Mouse (Mus musculus) E14TG2a.4 (cell line): ENCODE measurements around the gene Aff1.

Experiments
- H3K27me3 ChIP-seq: 2 replicates; pipeline ENCODE4 v1.6.1; 2014; ENCODE audit warnings: low read length, control low read depth; ENCODE audit not compliant: insufficient read depth
- H3K36me3 ChIP-seq: 2 replicates; pipeline ENCODE4 v1.6.1; 2014; ENCODE audit warnings: low read length, control low read depth; ENCODE audit not compliant: insufficient read depth
- H3K4me1 ChIP-seq: replicated peaks from 2 replicates; pipeline ENCODE4 v1.6.1; 2014; ENCODE audit warnings: low read depth, low read length, control low read depth
- H3K4me3 ChIP-seq: replicated peaks from 2 replicates; pipeline ENCODE4 v1.5.1; 2014; ENCODE audit warnings: mild to moderate bottlenecking, low read length
- H3K9me3 ChIP-seq: 2 replicates; pipeline ENCODE4 v1.6.1; 2014; ENCODE audit warnings: low read length, control low read depth
- CTCF ChIP-seq: conservative IDR thresholded peaks from 2 replicates; pipeline ENCODE4 v1.5.1; 2014; ENCODE audit warnings: low read length
- NANOG ChIP-seq: IDR thresholded peaks from 2 replicates; pipeline ENCODE4 v1.6.1; 2014; ENCODE audit warnings: borderline replicate concordance, low read length, mixed read lengths
- POU5F1 ChIP-seq: IDR thresholded peaks from 2 replicates; pipeline ENCODE4 v1.6.1; 2014; ENCODE audit warnings: low read length, borderline replicate concordance

Aff1 gene

DNA sequence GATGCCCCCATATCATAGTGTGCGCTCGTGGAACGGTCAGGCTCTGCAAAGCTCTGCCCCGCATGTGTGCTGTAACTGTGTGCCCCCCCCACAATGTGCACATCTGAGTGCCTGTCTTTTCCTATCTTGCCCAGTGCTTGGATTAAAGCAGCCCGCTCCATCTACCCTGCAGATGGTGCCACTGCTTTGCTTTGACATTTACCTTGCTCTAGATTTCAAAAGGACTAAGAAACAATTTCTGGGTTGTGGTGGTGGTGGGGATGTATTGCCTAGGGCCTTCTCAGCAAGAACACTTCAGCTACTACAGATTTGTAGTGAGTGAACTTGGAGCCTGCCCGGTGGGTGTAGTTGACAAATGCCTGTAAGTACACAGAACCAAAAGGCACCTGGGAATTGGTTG is 88.7 kb downstream of the Aff1 start:
- peaks cover 41% of the 10 kb centered on the region for H3K36me3 ChIP-seq
- H3K4me1 ChIP-seq, result peaks cover 94% of the 10 kb centered on the region
- H3K4me3 ChIP-seq, result no peak overlapping the region
- H3K9me3 ChIP-seq, result no peaks in the 10 kb centered on the region
- H3K27me3 ChIP-seq, result no peaks in the 10 kb centered on the region
- no peak for TF ChIP-seq NANOG
- no peak for TF ChIP-seq CTCF
- TF ChIP-seq POU5F1, result no peak

DNA sequence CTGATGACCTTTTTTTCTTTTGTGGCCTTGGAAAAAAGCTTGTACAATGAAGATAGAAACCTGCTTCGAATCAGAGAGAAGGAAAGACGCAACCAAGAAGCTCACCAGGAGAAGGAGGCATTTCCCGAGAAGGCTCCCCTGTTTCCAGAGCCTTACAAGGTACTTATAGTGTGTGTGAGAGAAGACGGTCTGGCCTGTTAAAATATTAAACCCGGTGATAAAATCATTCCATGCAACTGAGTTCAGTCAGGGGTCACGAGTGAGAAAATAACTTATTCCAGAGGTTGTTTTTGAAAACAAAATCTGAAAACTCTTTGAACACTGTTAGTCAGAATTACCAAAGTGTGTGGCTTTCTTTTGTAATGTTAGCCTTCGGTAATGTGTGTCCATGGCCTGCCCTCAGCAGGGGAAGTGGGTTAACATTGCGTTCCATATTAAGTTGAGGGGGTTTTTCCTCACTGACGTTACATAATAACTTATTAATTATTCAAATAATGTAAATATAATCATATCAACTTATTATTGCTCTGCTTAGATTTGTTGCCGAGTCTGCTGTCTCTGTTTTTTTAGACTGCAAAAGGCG is 91.0 kb downstream of the Aff1 start:
- H3K27me3 ChIP-seq, result no peaks in the 10 kb centered on the region
- H3K4me1 ChIP-seq, result peaks cover 88% of the 10 kb centered on the region

GRCm38 (mm10) chr5:103786096-103786495 is 93.9 kb downstream of the Aff1 start:
- H3K9me3 ChIP-seq, result no peaks in the 10 kb centered on the region
- peaks cover 79% of the 10 kb centered on the region for H3K4me1 ChIP-seq
- no peak for TF ChIP-seq POU5F1
- no peak for TF ChIP-seq CTCF
- TF ChIP-seq NANOG, result no peak
- H3K36me3 ChIP-seq, result peaks cover 85% of the 10 kb centered on the region
- no peak overlapping the region for H3K4me3 ChIP-seq
- no peaks in the 10 kb centered on the region for H3K27me3 ChIP-seq

More for the DNA sequence above, 91.0 kb downstream of the Aff1 start:
- H3K9me3 ChIP-seq, result no peaks in the 10 kb centered on the region
- H3K4me3 ChIP-seq, result 0 out of 2 replicates have a peak overlapping the region, but pooled peaks have one; percentile 20
- no peak for TF ChIP-seq NANOG
- TF ChIP-seq CTCF, result no peak
- TF ChIP-seq POU5F1, result no peak
- H3K36me3 ChIP-seq, result peaks cover 60% of the 10 kb centered on the region

GRCm38 (mm10) chr5:103788476-103788875 is 96.3 kb downstream of the Aff1 start:
- Histone ChIP-seq H3K4me1 (peaks cover 75% of the 10 kb centered on the region), H3K4me3 (no peak overlapping the region), H3K9me3 (no peaks in the 10 kb centered on the region), H3K36me3 (peaks cover 94% of the 10 kb centered on the region), H3K27me3 (no peaks in the 10 kb centered on the region)
- TF ChIP-seq CTCF, result no peak
- no peak for TF ChIP-seq POU5F1
- no peak for TF ChIP-seq NANOG

- Histone ChIP-seq H3K9me3 (no peaks in the 10 kb centered on the region), H3K36me3 (peaks cover 94% of the 10 kb centered on the region), H3K27me3 (no peaks in the 10 kb centered on the region), H3K4me1 (peaks cover 70% of the 10 kb centered on the region), H3K4me3 (no peak overlapping the region)
- TF ChIP-seq CTCF, result no peak
- TF ChIP-seq NANOG, result no peak
- TF ChIP-seq POU5F1, result no peak
Measured at GRCm38 (mm10) chr5:103788976-103789375, 96.8 kb downstream of the Aff1 start.

- Histone ChIP-seq H3K27me3 (no peaks in the 10 kb centered on the region), H3K36me3 (peaks cover 93% of the 10 kb centered on the region)
Measured at GRCm38 (mm10) chr5:103789619-103790116, 97.5 kb downstream of the Aff1 start.

DNA sequence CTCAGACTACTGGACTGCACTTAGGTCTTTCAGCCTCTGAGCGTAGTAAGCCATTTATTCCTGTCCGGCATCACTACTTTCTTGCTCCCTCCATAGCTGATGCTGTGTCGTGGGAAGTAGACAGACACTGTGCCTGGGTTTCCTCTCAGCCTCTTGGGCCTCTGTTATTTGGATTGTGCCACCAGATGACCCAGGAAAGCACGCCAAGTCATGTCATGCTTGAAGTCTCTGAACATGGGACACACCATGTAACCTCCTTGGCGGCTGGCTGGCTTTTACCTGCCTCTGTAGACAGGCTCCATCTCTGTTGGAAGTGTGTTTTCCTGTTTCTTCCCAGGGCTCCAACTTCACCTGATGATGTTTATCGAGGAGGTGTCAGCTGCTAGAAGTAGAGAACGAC is 99.6 kb downstream of the Aff1 start:
- H3K9me3 ChIP-seq, result no peaks in the 10 kb centered on the region
- peaks cover 94% of the 10 kb centered on the region for H3K36me3 ChIP-seq
- H3K27me3 ChIP-seq, result no peaks in the 10 kb centered on the region
- TF ChIP-seq NANOG (no peak), POU5F1 (no peak), CTCF (no peak)
- H3K4me3 ChIP-seq, result no peak overlapping the region
- peaks cover 64% of the 10 kb centered on the region for H3K4me1 ChIP-seq

More at GRCm38 (mm10) chr5:103789619-103790116, 97.5 kb downstream of the Aff1 start:
- peaks cover 65% of the 10 kb centered on the region for H3K4me1 ChIP-seq
- TF ChIP-seq POU5F1, result no peak
- no peaks in the 10 kb centered on the region for H3K9me3 ChIP-seq
- no peak overlapping the region for H3K4me3 ChIP-seq

- Histone ChIP-seq H3K9me3 (no peaks in the 10 kb centered on the region), H3K4me3 (no peak overlapping the region), H3K36me3 (peaks cover 83% of the 10 kb centered on the region), H3K4me1 (peaks cover 78% of the 10 kb centered on the region), H3K27me3 (no peaks in the 10 kb centered on the region)
- TF ChIP-seq POU5F1 (no peak), CTCF (no peak)
Measured at GRCm38 (mm10) chr5:103795121-103795520, 102.9 kb downstream of the Aff1 start.

GRCm38 (mm10) chr5:103796035-103796434 is 103.9 kb downstream of the Aff1 start:
- TF ChIP-seq POU5F1 (no peak), CTCF (no peak), NANOG (no peak)
- peaks cover 70% of the 10 kb centered on the region for H3K4me1 ChIP-seq
- H3K4me3 ChIP-seq, result no peak overlapping the region
- no peaks in the 10 kb centered on the region for H3K9me3 ChIP-seq
- no peaks in the 10 kb centered on the region for H3K27me3 ChIP-seq
- peaks cover 83% of the 10 kb centered on the region for H3K36me3 ChIP-seq
